15 mouse cellular contexts compared by ENCODE assay signal in the genomic region with DNA sequence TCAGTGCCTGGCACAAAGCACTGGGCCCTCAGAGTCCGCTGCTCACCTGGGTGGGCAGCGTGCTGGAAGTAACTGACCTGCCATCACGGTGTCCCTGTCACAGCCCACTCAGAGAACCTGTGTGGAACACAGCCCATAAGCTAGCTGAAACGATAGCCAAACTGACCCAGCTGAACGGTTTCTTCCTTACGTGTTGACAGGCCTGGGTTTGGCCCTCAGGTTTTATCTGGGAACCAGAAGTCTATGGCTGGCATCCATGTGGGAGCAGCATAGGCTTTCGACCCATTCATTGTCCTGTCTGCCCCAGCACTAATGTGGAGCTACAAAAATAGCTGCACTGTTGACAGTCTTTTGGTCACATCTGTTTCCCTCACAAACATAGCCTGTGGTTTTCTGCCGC. TPM values are rescaled to one million over a fixed set of nuclear protein-coding genes. Genes with fewer than 3 reads are reported as not detected.
DNase-seq lines count a peak whose midpoint lies in the region; ATAC-seq and TF ChIP-seq lines count a peak whose summit lies in the region.
"Had no signal": no experiment of that assay in that cellular context is flagged by ENCODE, and none has a peak within 500 bp of the region (broad histone marks: within the 10 kb centered on the region; RNA-seq: fewer than 3 reads in every experiment).

No protein-coding gene starts in this region.

- H3K9ac ChIP-seq in heart, adult 2 months (ENCODE audit: low read depth, low read length): 0 out of 2 replicates have a peak overlapping the region, but pooled peaks have one; percentile 14
- 0 out of 2 replicates have a peak overlapping the region, but pooled peaks have one; percentile 13 for H3K9ac ChIP-seq in heart, postnatal 0 days (replicated peaks; ENCODE audit: low read depth, low read length)
- H3K9ac ChIP-seq in neural tube, embryonic 13.5 days: 0 out of 2 replicates have a peak overlapping the region, but pooled peaks have one; percentile 49

- 38% methylated on average over 8 of the region's 8 CpGs for WGBS in heart, adult 2 months
- 26% methylated on average over 8 of the region's 8 CpGs for WGBS in heart, postnatal 0 days
- 68% methylated on average over 8 of the region's 8 CpGs for WGBS in neural tube, embryonic 13.5 days

- H3K27me3 ChIP-seq in heart, adult 2 months (ENCODE audit: control insufficient read depth, insufficient read depth, low read length): no peaks in the 10 kb centered on the region
- H3K27me3 ChIP-seq in heart, postnatal 0 days (ENCODE audit: control insufficient read depth, insufficient read depth, low read length): no peaks in the 10 kb centered on the region
- H3K27me3 ChIP-seq in neural tube, embryonic 13.5 days: peaks cover 5% of the 10 kb centered on the region; the same call in 1 of the 2 replicates

- 0 out of 2 replicates have a peak, but pooled peaks cover 2% of the 10 kb centered on the region for H3K36me3 ChIP-seq in heart, adult 2 months (ENCODE audit: control insufficient read depth, insufficient read depth, low read length)
- H3K36me3 ChIP-seq in heart, postnatal 0 days (replicated peaks; ENCODE audit: control insufficient read depth, insufficient read depth, low read length): peaks cover 9% of the 10 kb centered on the region
- H3K36me3 ChIP-seq in neural tube, embryonic 13.5 days: no peaks in the 10 kb centered on the region

- no peaks in the 10 kb centered on the region for H3K9me3 ChIP-seq in heart, postnatal 0 days (replicated peaks; ENCODE audit: control insufficient read depth, low read length)
- no peaks in the 10 kb centered on the region for H3K9me3 ChIP-seq in neural tube, embryonic 13.5 days

- intact Hi-C loops in heart, adult 2 months (cut with DNase I): no loop called here

- TF ChIP-seq CTCF in layer of hippocampus, adult 2 months (conservative IDR thresholded peaks at IDR 0.05): no peak
- TF ChIP-seq CTCF in heart, adult 2 months (IDR thresholded peaks at IDR 0.05): no peak
- no peak for TF ChIP-seq CTCF in heart, postnatal 0 days (IDR thresholded peaks at IDR 0.05; ENCODE audit: low read depth)

- peaks cover 15% of the 10 kb centered on the region for H3K4me1 ChIP-seq in heart, adult 2 months (ENCODE audit: control insufficient read depth, insufficient read depth, low read length)
- peaks cover 47% of the 10 kb centered on the region for H3K4me1 ChIP-seq in heart, postnatal 0 days (ENCODE audit: control insufficient read depth, insufficient read depth)
- H3K4me1 ChIP-seq in neural tube, embryonic 13.5 days (replicated peaks): peaks cover 46% of the 10 kb centered on the region

- 0 out of 2 replicates have a peak, but pooled peaks have one; percentile 36 for TF ChIP-seq POLR2A in heart, adult 2 months (IDR thresholded peaks at IDR 0.05; ENCODE audit: insufficient read depth, low read depth, low read length)

- H3K27ac ChIP-seq in layer of hippocampus, adult 2 months: peak overlapping the region; percentile 57; the same call in 1 of the 2 replicates
- peak overlapping the region; percentile 77 for H3K27ac ChIP-seq in heart, adult 2 months
- peak overlapping the region; percentile 84 for H3K27ac ChIP-seq in heart, postnatal 0 days (ENCODE audit: low read depth)
- H3K27ac ChIP-seq in neural tube, embryonic 13.5 days (replicated peaks): no peak overlapping the region
- H3K27ac ChIP-seq: left cerebral cortex, adult 2 months had no signal

- peak overlapping the region; percentile 25 for H3K4me2 ChIP-seq in heart, postnatal 0 days (ENCODE audit: low read depth, low read length)
- peak overlapping the region; percentile 36; the same call in 1 of the 2 replicates for H3K4me2 ChIP-seq in neural tube, embryonic 13.5 days

- H3K4me3 ChIP-seq in layer of hippocampus, adult 2 months: no peak overlapping the region
- H3K4me3 ChIP-seq in heart, adult 2 months: no peak overlapping the region
- no peak overlapping the region for H3K4me3 ChIP-seq in heart, postnatal 0 days (ENCODE audit: low read depth, low read length)
- no peak overlapping the region for H3K4me3 ChIP-seq in neural tube, embryonic 13.5 days
- H3K4me3 ChIP-seq: left cerebral cortex, adult 2 months had no signal

- ATAC-seq in heart, postnatal 0 days (ENCODE audit: insufficient read depth, low read depth): peak; percentile 59
- no peak for ATAC-seq in neural tube, embryonic 13.5 days (ENCODE audit: low read depth)
- ATAC-seq: CD4-positive, CD25-positive, alpha-beta regulatory T cell, adult 4 months had no signal

- peak; percentile 69 for TF ChIP-seq EP300 in heart, adult 2 months (IDR thresholded peaks at IDR 0.05; ENCODE audit: insufficient read depth, low read depth, low read length)
- TF ChIP-seq EP300 in heart, postnatal 0 days (IDR thresholded peaks at IDR 0.05; ENCODE audit: low read depth): 0 out of 2 replicates have a peak, but pooled peaks have one; percentile 15

- no peaks in the 10 kb centered on the region for H3K79me2 ChIP-seq in heart, adult 2 months (replicated peaks; ENCODE audit: control insufficient read depth, insufficient read depth, low read length)

- DNase-seq in layer of hippocampus, adult 2 months (ENCODE audit: low spot score in 2 of 2): no peak
- no peak for DNase-seq in layer of hippocampus, adult 18-20 months (ENCODE audit: low spot score in 2 of 2)
- peak; percentile 62 to 77 for DNase-seq in heart, adult 2 months
- peak; percentile 77 for DNase-seq in heart, postnatal 0 days (ENCODE audit: low spot score)
- no peak for DNase-seq in lung, postnatal 36 days
- no peak for DNase-seq in left cerebral cortex, adult 11 months (ENCODE audit: low spot score)
- no peak for DNase-seq in MN1 (ENCODE audit: low spot score)
- DNase-seq: embryo, embryonic 11 days; right cerebral cortex, adult 18-20 months had no signal

RNA-seq across cellular contexts. Expression of gene Inafm2, which starts 4.9 kb away (rescaled TPM):
- 10 to 100 TPM; 62.1 to 66.7 TPM for total RNA-seq in layer of hippocampus, adult 2 months (2021)
- 10 to 100 TPM; 71.4 to 77.5 TPM for total RNA-seq in layer of hippocampus, adult 18-20 months (2021)
- total RNA-seq in heart, adult 2 months (2021): 10 to 100 TPM; 31.8 to 34.9 TPM
- 8.8 and 16.3 TPM in 2 replicates for polyA plus RNA-seq in heart, adult 2 months (2012; rRNA removed)
- 39.4 and 44.2 TPM in 2 replicates for total RNA-seq in heart, postnatal 0 days (2014; rRNA removed; ENCODE audit: low replicate concordance)
- 39.9 and 48.4 TPM in 2 replicates for polyA plus RNA-seq in heart, postnatal 0 days (2015; fragmentation: Nextera tagmentation; extraction: Ambion mirVana)
- 23.7 and 25.3 TPM in 2 replicates for polyA plus RNA-seq in neural tube, embryonic 13.5 days (2015; fragmentation: Nextera tagmentation; extraction: Ambion mirVana)

RNA-seq across cellular contexts. Expression of gene Ccdc9b, which starts 12.0 kb away (rescaled TPM):
- total RNA-seq in layer of hippocampus, adult 2 months (2021): 1 to 10 TPM; 7.6 to 9.6 TPM
- 1 to 10 TPM; 6.5 to 6.7 TPM for total RNA-seq in layer of hippocampus, adult 18-20 months (2021)
- 10 to 100 TPM; 24.3 to 26.4 TPM for total RNA-seq in heart, adult 2 months (2021)
- polyA plus RNA-seq in heart, adult 2 months (2012; rRNA removed): 15.1 and 21.7 TPM in 2 replicates
- 5.7 and 6.8 TPM in 2 replicates for total RNA-seq in heart, postnatal 0 days (2014; rRNA removed; ENCODE audit: low replicate concordance)
- 3.3 and 3.4 TPM in 2 replicates for polyA plus RNA-seq in heart, postnatal 0 days (2015; fragmentation: Nextera tagmentation; extraction: Ambion mirVana)
- polyA plus RNA-seq in neural tube, embryonic 13.5 days (2015; fragmentation: Nextera tagmentation; extraction: Ambion mirVana): 1.2 and 1.4 TPM in 2 replicates
- polyA plus RNA-seq: CD4-positive, CD25-positive, alpha-beta regulatory T cell, adult 4 months had no signal

RNA-seq across cellular contexts. Expression of gene Phgr1, which starts 22.1 kb away (rescaled TPM):
- total RNA-seq in layer of hippocampus, adult 2 months (2021): not detected
- total RNA-seq in layer of hippocampus, adult 18-20 months (2021): not detected
- not detected for total RNA-seq in heart, adult 2 months (2021)
- not detected in 2 replicates for polyA plus RNA-seq in heart, adult 2 months (2012; rRNA removed)
- total RNA-seq in heart, postnatal 0 days (2014; rRNA removed; ENCODE audit: low replicate concordance): not detected in 2 replicates
- not detected in 2 replicates for polyA plus RNA-seq in heart, postnatal 0 days (2015; fragmentation: Nextera tagmentation; extraction: Ambion mirVana)
- not detected in 2 replicates for polyA plus RNA-seq in neural tube, embryonic 13.5 days (2015; fragmentation: Nextera tagmentation; extraction: Ambion mirVana)
- total RNA-seq: gastrocnemius, adult 18-20 months; left cerebral cortex, adult 2 months; megakaryocyte-erythroid progenitor cell, adult 5-6 weeks had no signal
- polyA plus RNA-seq: CD4-positive, CD25-positive, alpha-beta regulatory T cell, adult 4 months; forebrain, embryonic 11.5 days had no signal

RNA-seq across cellular contexts. Expression of gene Plcb2, which starts 22.2 kb away (rescaled TPM):
- 1 to 10 TPM; 2.3 to 2.6 TPM for total RNA-seq in layer of hippocampus, adult 2 months (2021)
- total RNA-seq in layer of hippocampus, adult 18-20 months (2021): 1 to 10 TPM; 2.2 to 2.5 TPM
- 1 to 10 TPM; 2.5 to 2.6 TPM for total RNA-seq in heart, adult 2 months (2021)
- polyA plus RNA-seq in heart, adult 2 months (2012; rRNA removed): 2.4 and 2.7 TPM in 2 replicates
- total RNA-seq in heart, postnatal 0 days (2014; rRNA removed; ENCODE audit: low replicate concordance): 1.6 and 7.6 TPM in 2 replicates
- polyA plus RNA-seq in heart, postnatal 0 days (2015; fragmentation: Nextera tagmentation; extraction: Ambion mirVana): 2.0 and 2.6 TPM in 2 replicates
- polyA plus RNA-seq in neural tube, embryonic 13.5 days (2015; fragmentation: Nextera tagmentation; extraction: Ambion mirVana): 0.46 and 0.61 TPM in 2 replicates

RNA-seq across cellular contexts. Expression of gene Disp2, which starts 29.0 kb away (rescaled TPM):
- total RNA-seq in layer of hippocampus, adult 2 months (2021): 100 to 1,000 TPM; 263 to 273 TPM
- total RNA-seq in layer of hippocampus, adult 18-20 months (2021): 100 to 1,000 TPM; 261 to 266 TPM
- under 1 TPM in 1 of 2 experiments, not detected in 1; 0.11 TPM for total RNA-seq in heart, adult 2 months (2021)
- 0.39 and 0.53 TPM in 2 replicates for polyA plus RNA-seq in heart, adult 2 months (2012; rRNA removed)
- total RNA-seq in heart, postnatal 0 days (2014; rRNA removed; ENCODE audit: low replicate concordance): 0.19 and 0.38 TPM in 2 replicates
- polyA plus RNA-seq in heart, postnatal 0 days (2015; fragmentation: Nextera tagmentation; extraction: Ambion mirVana): 0.03 and 0.07 TPM in 2 replicates
- polyA plus RNA-seq in neural tube, embryonic 13.5 days (2015; fragmentation: Nextera tagmentation; extraction: Ambion mirVana): 39.9 and 40.7 TPM in 2 replicates
- total RNA-seq: megakaryocyte-erythroid progenitor cell, adult 5-6 weeks had no signal
- polyA plus RNA-seq: CD4-positive, CD25-positive, alpha-beta regulatory T cell, adult 4 months had no signal

Comparison
In these comparisons a context has a peak if more than half of its experiments do, and no peak if none do; other contexts are left out.
1. DNase-seq: peak in heart, adult 2 months (2 of 2) and heart, postnatal 0 days (single experiment); none in layer of hippocampus, adult 2 months (0 of 2), layer of hippocampus, adult 18-20 months (0 of 2), lung, postnatal 36 days (single experiment), left cerebral cortex, adult 11 months (single experiment) and MN1 (single experiment).
2. Peak in every context shown above with its lines, with median percentiles within 50 percentile points of each other: H3K9ac ChIP-seq.